Mouse (Mus musculus) embryo, embryonic 11 days (tissue): ENCODE data around the gene Lasp1.
"Not testable (repeated sequence)": the region's sequence is repeated elsewhere in the genome, so short reads cannot be mapped to it uniquely, and the experiment has no call there.

Experiments
- DNase-seq: peaks from one replicate; pipeline ENCODE4 v3.0.0-alpha.2; 2015

Gene Lasp1

DNA sequence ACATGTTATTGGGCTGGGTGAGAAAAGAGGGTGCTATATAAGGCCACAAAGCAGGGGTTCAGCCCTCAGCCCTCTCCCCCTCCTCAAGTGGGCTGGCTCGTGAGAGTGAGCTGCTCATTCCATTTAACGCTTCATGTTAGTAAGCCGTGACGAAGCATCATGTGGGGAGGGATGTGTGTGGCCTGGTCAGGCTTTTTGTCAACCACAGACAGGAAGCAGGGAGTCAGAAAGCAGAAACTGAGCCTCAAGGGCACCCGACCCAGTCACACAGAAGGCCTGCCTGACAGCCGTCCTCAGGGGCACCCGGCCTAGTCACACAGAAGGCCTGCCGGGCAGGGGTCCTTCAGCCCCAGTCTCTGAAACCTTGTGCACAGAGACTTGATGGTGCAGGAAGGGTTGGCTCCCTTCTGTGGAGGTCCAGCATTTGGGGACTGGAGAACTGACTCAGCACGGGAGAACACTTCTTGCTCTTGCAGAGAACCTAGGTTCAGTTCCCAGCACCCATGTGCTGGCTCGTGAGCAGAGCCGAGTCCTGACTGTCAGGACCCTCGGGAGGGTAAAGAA is 31.2 kb downstream of the Lasp1 start:
- no peak for DNase-seq

GRCm38 (mm10) chr11:97830501-97830900 is 31.7 kb downstream of the Lasp1 start:
- no peak for DNase-seq

DNA sequence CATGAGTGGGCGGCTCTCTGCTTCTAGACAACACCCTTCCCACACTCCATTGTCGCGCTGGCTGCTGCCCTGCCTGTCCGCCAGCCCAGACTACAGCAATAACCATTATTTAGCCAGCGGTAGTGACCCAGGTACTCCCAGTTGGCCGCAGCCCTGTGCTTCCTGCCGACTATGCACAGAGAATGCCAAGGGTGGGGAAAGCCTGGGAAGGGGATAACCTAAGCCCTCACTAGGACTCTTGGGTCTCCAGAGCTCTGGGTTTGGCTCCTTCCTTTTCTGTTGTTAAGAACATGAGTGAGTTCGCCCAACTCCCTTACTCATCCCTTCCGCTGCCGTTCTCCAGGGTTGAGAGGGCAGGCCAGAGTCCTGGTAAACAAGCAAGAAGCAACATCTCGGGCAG is 33.2 kb downstream of the Lasp1 start:
- no peak for DNase-seq

- no peak for DNase-seq
These were observed 34.6 kb downstream of the Lasp1 start for GRCm38 (mm10) chr11:97833352-97833751.

GRCm38 (mm10) chr11:97836541-97836940 is 37.7 kb downstream of the Lasp1 start:
- no peak for DNase-seq

GRCm38 (mm10) chr11:97837051-97837450 is 38.3 kb downstream of the Lasp1 start:
- not testable (repeated sequence) for DNase-seq

DNA sequence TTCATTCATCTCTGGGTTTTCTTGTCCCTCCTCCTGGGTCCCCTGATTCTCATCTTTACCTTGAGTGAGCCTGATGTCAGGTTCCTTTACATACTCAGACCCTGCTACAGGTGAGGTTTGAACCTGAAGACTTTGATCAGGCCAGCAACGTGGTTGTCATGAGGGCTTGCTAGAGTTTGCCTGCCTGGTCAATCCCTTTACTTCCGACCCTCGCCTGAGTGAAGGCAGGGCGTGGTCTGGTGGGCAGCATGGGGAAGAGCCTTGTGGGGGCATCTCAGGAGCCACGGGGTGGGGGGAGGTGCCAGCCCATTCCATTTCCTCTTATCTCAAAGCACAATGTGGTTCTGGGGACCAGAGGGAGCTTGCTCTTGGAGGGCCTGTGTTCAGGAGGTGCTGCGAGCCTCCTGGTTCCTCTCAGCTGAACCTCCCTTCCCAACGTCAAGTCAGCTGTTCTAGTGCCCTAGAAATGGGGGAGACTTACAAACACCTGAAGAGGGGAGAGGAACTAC is 38.9 kb downstream of the Lasp1 start:
- DNase-seq, result no peak

DNA sequence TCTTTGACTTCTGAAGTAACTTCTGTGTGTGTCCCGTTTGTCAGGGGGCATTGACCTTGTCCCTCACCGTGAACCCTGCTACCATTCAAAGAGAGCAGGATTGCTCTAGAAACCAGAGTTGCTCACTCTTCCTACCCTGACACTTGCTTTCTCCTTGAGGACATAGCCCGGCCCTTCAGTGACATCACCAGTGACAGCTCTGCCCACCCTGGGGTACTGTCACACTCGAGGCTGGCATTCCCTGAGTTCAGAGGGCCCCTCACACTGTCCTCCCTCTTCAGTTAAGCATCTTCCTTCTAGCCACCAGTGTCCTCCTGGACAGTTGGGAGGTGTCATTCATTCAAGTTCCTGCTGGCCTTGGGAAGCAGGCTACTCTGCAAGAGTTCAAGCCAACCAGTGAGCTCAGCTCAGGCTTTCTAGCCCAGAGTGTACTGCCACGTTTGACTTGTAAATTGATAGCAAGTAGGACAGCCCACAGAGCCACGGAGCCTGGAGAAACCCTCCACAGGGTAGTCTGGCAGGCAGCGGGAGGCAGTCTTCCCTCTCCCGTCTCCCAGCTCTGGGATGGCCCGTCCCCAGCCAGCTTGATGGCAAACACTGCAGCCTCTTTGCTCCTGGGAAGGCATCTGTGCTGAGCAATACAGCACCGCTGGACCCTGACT is 40.1 kb downstream of the Lasp1 start:
- DNase-seq, result no peak

DNA sequence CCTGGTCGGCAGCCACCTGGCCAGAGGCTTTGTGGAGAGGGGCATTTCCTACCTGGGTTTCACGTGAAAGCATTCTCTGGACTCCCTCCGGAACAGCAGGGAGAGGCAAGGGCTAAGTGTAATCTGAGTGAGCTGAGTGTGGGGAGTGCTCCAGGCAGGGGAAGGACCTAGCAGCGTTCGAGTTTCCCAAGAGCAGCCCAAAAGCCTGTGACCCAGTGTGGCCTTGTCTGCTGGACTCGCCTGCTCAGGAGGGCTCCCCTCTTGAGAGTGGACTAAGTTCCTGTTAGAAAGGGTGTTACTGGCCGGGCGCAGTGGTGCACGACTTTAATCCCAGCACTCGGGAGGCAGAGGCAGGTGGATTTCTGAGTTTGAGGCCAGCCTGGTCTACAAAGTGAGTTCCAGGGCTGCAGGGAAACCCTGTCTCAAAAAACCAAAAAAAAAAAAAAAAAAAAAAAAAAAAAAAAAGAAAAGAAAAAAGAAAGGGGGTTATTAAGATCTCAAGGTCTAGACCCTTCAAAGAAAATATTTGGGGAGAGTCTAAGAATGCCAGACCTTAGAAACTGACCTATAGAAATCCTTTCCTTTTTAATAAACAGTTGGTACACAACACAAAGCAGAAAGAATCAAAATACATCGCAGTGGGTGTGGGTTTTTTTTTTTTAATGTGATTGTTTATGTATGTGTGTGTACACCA is 40.8 kb downstream of the Lasp1 start:
- no peak for DNase-seq

GRCm38 (mm10) chr11:97840135-97840490 is 41.3 kb downstream of the Lasp1 start:
- no peak for DNase-seq

GRCm38 (mm10) chr11:97840539-97840954 is 41.7 kb downstream of the Lasp1 start, which contains the start of gene B230217C12Rik:
Gene B230217C12Rik, plus strand, starts transcription at chr11:97840780.
- DNase-seq, result peak; percentile 83

DNA sequence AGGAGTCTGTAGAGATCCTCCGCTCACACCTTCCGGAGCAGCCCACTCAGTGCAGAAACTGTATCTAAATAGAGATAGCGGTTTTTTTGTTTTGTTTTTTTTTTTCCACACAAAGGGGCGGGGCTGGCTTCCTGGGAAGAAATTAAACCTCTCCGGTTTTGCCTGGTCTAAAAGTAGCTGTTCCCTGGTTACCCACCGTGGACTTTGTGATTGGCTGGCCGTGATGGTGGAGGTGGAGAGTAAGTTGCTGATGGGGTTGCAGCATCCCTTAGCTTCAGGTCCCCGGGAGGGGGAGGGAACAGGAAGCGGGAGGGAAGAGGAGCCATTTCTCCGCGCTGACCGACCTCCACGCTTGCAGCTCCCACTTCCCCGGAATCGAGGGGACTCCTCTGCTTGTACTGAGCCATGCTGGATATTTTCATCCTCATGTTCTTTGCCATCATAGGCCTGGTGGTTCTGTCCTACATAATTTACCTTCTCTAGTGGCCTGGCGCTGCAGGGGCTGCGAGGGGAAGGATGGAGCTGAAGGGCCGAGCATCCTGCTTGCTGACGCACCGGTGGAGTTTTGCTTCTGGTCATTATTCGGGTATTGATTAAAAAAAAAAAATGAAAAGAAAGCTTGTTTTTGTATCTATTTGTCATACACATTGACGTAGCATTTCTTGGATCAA is 42.3 kb downstream of the Lasp1 start:
- peak; percentile 92 for DNase-seq

DNA sequence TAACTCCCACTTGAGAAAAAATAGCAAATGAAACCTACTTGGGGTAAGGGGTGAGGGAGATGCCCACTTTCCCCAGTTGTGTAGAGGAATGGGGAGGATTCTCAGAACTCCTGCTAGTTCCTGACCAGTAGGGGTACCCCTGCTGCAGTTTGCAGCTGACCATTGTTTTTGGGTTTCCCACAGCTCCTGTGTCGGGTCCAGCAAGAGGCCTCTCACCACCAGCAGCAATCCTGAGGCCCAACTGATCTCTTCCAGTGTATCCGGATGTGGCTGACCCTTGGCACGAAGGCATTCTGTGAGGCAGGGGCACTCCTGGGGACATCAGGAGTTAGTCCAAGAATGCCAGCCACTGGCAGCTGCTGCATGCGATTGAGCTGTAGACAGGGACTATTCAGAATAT is 43.2 kb downstream of the Lasp1 start:
- peak; percentile 55 for DNase-seq

DNA sequence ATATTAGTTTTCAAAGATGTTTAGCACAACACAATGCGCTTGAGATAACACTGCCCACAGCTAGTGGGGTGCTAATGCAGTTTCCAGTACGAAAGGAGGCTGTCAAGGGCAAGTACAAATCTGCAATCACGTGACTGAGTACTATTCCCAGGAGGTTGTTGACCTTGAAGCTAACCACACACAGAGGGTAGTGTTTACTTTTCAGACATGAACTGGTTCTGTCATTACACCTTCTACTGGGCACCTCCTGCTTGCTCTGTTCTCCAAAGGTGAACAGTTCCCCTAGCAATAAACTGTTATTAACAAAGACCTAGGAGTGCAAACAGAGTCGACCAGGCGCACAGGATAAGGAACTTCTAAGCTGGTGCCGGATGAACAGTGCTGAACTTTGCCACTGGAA is 51.6 kb downstream of the Lasp1 start:
- DNase-seq, result no peak

- no peak for DNase-seq
These were observed 52.8 kb downstream of the Lasp1 start for GRCm38 (mm10) chr11:97851601-97852000.

GRCm38 (mm10) chr11:97855473-97855872 is 56.7 kb downstream of the Lasp1 start:
- no peak for DNase-seq

- no peak for DNase-seq
These were observed 63.3 kb downstream of the Lasp1 start for GRCm38 (mm10) chr11:97862148-97862547.

DNA sequence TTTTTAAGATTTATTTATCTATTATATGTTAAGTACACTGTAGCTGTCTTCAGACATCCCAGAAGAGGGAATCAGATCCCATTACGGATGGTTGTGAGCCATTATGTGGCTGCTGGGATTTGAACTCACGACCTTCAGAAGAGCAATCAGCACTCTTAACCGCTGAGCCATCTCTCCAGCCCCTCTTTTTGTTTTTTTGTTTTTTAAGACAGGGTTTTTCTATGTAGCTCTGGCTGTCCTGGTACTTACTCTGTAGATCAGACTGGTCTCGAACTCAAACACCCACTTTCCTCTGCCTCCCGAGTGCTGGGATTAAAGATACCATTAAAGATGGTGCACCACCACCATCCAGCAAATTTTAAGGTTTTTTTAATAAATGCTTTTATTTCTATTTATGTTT is 66.6 kb downstream of the Lasp1 start:
- no peak for DNase-seq

- DNase-seq, result no peak
These were observed 67.5 kb downstream of the Lasp1 start for GRCm38 (mm10) chr11:97866091-97866888.

DNA sequence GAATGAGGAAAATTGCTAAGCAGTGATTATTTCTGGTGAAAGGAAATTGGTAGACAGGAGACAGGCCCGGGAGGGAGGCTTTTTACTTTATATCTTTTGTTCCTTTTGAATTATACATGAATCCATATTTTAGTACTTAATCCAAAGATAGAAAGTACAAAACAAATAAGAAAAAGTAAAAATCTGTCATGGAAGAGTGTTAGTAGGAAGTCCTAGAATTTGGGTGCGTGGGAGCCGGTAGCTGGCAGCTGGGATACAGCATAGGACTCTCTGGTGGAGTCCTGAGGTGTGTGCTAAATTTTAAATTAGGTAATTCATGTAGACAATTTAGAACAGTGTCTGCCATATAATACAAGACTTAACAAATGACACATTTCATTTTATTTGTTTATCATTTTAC is 68.8 kb downstream of the Lasp1 start:
- DNase-seq, result no peak

DNA sequence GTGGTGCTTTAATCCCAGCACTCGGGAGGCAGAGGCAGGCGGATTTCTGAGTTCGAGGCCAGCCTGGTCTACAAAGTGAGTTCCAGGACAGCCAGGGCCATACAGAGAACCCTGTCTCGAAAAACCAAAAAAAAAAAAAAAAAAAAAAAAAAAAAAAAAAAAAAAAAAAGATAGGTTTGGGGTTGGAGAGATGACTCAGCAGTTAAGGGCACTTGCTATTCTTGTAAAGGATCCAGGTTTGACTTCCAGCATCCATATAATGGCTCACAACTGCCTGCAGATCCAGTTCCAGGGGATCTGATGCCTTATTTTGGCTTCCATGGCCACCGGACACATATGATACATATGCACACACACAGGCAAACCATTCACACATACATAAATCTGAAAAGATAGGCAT is 73.6 kb downstream of the Lasp1 start:
- not testable (repeated sequence) for DNase-seq

DNA sequence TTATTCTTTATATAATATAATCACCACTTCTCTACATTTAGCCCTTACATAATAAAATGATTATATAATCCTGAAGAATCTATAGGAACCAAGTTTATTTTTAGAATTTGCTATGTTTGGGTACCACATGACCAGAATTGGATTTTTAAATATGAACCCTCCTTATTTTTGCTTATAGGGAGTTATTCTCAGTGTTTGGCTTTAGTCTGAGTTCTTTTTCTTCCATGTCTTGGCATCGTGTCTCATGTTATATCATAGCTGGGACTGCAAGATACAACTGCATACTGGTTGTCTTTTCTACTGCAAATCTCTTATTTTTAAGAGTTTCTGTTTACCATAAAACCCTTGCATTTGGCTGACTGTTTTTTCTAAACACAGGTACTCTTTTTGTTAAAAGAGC is 75.6 kb downstream of the Lasp1 start:
- no peak for DNase-seq

DNA sequence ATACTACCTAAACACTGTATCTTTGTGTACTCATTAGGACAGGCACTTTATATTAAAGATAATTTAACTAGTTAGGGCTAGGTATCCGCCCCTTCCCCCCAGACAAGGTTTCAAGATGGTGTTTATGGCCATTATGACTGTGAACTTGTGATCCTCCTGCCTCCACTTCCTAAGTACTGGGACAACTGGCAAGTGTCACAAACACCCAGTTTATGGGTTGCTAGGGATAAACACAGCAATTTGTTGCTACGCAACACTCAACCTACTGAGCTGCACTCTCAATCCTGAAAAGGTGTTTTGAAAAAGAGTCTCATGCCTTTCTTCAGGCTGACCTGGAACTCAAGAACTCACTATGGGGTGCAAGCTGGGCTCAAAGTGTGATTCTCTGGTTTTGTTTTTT is 78.5 kb downstream of the Lasp1 start:
- DNase-seq, result peak; percentile 10
